Mouse (Mus musculus): ENCODE results near the gene Ofcc1. TPM values are rescaled to one million over a fixed set of nuclear protein-coding genes. Genes with fewer than 3 reads are reported as not detected.

Ofcc1 gene
- total RNA-seq, 4 experiments from 2014 or later, result 0.43 TPM; not detected in 3

DNA sequence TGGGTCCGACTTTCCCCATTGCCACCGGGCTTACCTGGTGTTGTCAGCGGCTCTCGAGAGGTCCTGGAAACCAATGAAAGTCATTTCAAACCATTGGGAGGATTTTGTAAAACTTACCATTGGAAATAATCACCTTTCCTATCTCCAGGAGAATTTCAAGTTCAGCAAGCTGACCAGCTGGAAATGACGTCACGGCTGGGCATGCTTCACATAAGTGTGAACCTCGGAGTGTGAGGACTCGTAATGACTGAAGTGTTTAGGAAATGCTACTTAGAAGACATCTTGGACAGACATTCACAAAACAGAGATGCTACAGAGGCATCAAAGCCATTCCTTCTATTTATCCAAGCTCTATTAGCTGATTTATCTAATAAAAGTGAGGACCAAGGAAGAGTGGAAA, 361.0 kb downstream of the Ofcc1 start:
- DNase-seq (ENCODE audit: low spot score), result no peak

DNA sequence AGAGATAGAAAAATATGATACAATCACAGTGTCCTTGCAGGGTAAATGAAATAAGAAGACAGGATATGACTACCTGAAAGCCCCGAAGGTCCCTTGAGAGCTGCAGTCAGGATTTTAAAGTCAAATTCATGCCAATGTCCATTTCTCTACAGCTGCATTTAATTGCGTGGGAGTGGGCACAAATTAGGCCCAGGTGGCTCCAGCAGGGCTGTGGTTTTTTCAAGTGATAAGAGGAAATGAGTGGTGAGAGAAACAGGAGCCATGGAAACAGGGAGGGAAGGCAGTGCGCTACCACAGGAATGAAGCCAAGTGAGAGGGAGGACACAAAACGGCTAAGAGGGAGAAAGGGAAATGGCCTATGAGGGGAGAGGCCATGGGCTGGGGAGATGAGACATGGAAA, 363.3 kb downstream of the Ofcc1 start:
- no peak for DNase-seq (ENCODE audit: low spot score)

DNA sequence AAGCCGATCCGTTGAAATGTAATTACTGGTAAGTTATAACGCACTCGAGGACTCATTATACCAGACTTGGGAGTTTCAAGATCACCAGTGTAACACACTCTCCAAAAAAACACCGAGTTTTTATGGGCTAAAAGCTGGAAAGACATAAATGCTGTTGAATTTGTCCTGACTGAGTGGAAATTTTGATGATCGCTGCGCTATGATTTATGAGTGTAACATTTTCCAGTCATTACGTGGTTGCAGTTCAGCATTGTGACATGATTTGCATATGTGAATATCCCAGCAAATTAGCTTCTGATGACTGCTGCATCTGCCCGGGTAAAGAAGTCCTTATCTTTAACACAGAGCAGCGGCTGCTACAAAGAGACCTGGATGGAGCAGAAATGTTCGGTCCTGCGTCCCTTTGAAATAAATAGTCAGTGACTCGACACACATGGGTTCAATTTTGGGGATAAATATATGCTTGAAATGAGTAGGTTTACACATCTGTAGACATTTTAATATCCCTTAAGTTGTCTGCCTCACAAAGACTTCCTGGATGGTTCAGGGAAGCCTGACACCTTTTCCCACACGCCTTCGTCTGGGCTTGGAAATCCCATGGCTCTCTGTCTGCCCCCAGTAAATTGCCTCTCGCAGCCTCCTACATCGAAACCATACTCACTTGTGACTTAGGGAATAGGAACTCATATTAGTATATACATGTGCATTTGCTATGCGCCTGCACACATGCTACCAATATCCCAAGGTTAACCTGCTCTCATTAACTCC, 381.8 kb downstream of the Ofcc1 start:
- no peak for DNase-seq (ENCODE audit: low spot score)

DNA sequence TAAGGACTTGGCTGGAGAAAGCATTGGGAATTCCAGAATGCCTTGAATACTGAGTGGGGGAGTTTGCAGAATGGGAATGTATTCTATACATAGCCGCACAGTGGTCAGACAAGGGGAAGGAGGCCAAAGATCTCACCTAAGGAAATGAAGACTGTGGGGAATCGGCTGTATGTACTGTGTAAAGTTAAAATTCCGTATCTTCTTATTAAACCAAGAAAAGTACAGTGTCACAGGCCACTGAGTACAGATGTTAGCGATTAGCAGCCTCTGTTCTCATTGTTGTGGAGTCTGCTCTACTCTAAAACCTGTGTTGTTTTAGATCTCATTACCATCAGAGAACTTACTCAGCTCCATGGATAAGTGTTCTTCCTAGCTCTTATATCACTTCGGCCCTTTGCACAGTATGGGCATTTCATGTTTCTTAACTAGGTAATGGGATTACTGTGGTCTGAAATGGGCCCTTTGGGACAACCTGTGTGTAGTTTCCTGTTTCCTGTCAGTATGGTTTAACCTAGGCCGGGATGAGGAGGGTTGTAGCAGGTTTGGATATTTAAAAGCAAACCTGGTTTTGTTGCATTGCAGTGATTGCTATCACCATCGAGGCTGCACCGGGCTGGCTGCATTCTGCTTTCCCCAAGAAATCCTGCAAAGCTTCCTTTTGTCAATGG, 392.8 kb downstream of the Ofcc1 start:
- no peak for DNase-seq (ENCODE audit: low spot score)

DNA sequence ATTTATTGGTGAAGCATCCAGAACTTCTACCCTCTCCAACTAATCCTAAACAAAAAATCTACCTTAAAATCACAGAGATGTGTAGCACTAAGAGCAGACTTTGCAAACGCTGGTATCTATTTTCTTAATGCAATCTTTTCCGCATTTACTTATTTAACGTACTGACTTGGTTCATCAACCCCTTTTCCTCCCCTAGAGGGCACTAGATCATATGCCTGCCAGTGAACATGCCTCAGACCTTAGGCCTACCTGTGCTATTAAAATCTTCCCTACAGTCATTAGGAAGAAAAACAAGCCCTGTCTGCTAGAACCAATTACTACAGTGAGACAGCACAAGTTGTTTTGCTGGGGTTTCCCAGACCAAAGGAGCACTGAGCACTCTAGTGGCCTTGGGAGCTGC, 404.0 kb downstream of the Ofcc1 start:
- no peak for DNase-seq (ENCODE audit: low spot score)

DNA sequence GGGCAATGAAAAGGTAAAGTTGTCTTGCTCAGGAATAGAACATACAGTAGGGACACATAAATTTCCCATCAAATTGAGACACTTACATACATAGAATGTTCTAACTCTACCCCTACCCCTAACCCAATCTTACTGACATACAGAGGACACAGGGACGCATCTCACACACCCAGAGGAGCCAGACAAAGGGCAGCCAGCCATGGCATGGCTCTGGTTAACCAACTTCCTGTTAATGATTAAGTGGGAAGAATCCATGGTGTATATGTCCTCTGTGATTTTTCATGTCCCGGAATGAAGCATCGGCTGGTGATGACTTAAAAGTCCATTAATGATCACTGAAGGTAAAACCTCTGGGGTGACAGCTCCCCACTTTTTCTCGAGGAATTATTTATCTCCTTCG, 405.2 kb downstream of the Ofcc1 start:
- no peak for DNase-seq (ENCODE audit: low spot score)
